Mouse (Mus musculus): ENCODE measurements around the gene Cntn6. TPM values are rescaled to one million over a fixed set of nuclear protein-coding genes. Genes with fewer than 3 reads are reported as not detected.

Gene Cntn6
- not detected in 4 replicates for total RNA-seq (2023; ENCODE audit: inconsistent age)

DNA sequence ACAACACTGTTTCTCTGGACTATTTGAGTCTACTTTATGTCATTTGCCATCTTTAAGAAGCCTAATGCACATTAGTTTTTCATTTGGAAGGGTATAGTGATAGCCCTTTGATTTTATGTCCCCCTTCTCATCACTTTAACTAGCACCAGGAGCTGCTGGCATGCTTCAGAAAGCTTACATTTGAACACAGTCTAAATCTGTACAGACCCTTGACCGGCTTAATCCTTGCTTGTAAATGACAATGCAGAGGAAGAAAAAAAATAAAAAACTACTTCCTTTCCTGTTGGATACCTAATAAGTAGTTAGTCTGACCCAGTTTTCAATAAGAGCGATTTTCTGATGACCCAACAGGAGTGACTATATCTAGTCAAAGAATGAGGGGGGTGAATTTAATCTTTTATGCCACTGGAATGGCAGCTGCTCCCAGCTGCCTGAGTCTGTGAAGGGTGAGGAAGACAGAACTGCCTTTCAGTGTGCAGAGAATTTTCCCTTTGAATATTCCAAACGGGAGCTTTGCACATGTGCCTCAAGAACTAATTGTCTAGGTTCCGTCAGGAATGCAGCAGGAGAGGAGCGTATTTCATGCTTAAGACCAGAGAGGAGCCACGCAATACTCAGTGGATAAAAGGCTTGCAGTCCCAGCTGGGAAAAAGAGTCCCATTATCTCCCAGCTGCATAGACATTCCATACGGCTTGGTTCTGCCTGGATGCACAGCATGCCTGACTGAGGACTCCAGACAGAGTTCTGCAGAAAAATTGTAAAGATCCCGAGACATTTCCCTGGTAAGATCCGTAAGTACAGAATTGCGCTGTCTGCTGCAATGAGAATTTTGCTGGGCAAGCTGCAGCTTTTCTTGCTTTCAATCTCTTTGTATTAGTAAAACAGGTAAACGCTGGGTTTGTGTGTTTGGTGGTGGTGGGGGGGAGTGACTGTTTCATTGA, at the start of gene Cntn6:
Gene Cntn6 (plus strand): TSS at position 301 of the 942 bp plus-strand sequence.

